8 mouse cellular contexts compared by ENCODE assay signal in the genomic region with DNA sequence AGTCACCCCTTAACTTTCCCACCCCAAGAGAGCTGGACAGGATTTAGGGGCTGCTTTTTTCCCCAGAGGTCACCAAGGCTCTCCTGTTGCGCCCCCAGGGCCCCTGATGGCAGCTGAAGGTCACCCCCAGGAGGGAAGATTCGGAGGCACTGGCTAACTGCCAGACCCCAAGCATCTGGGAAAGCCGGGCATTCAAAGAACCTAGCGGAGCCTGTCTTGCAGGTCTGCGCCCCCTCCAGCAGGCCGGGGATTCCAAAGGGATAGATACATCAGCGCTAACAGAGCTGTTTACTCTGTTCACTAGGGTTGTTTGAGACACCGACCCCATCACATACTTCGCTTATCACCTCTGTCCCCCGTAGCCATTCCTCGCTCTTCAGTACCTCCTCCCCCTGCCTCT.
DNase-seq lines count a peak whose midpoint lies in the region; ATAC-seq lines count a peak whose summit lies in the region.

No protein-coding gene starts in this region.

- H3K4me2 ChIP-seq in lung, embryonic 16.5 days (ENCODE audit: low read depth, low read length), result peak overlapping the region; percentile 49
- H3K4me2 ChIP-seq in kidney, embryonic 15.5 days, result peak overlapping the region; percentile 53

- H3K9ac ChIP-seq in lung, embryonic 16.5 days (ENCODE audit: low read length), result peak overlapping the region; percentile 44
- H3K9ac ChIP-seq in kidney, embryonic 15.5 days, result no peak overlapping the region

- ATAC-seq in lung, embryonic 16.5 days (ENCODE audit: low read depth), result peak; percentile 20; the same call in 1 of the 2 replicates
- ATAC-seq in kidney, embryonic 15.5 days (replicated peaks; ENCODE audit: low FRiP score), result 0 out of 2 replicates have a peak, but pooled peaks have one; percentile 33

- DNase-seq in adrenal gland, adult 2 months, result peak; percentile 19
- no peak for DNase-seq in adrenal gland, adult 8-10 months
- no peak for DNase-seq in lung, postnatal 14 days
- peak; percentile 46 for DNase-seq in ovary, postnatal 36 days (ENCODE audit: low spot score)
- DNase-seq in layer of hippocampus, adult 8-10 months (ENCODE audit: low spot score in 2 of 2), result no peak
- DNase-seq in thymus, postnatal 10 days (ENCODE audit: low spot score in 2 of 2), result no peak

- no peaks in the 10 kb centered on the region for H3K9me3 ChIP-seq in lung, embryonic 16.5 days (ENCODE audit: control insufficient read depth, low read length)
- no peaks in the 10 kb centered on the region for H3K9me3 ChIP-seq in kidney, embryonic 15.5 days (replicated peaks)

- H3K4me3 ChIP-seq in lung, embryonic 16.5 days (ENCODE audit: low read length), result peak overlapping the region; percentile 23
- peak overlapping the region; percentile 19 for H3K4me3 ChIP-seq in kidney, embryonic 15.5 days (replicated peaks)

- no peaks in the 10 kb centered on the region; the same call in 1 of the 2 replicates for H3K4me1 ChIP-seq in lung, embryonic 16.5 days (replicated peaks; ENCODE audit: control insufficient read depth, insufficient read depth, low read length)
- 0 out of 2 replicates have a peak, but pooled peaks cover 2% of the 10 kb centered on the region for H3K4me1 ChIP-seq in kidney, embryonic 15.5 days

- H3K36me3 ChIP-seq in lung, embryonic 16.5 days (ENCODE audit: control insufficient read depth, insufficient read depth, low read length), result no peaks in the 10 kb centered on the region
- H3K36me3 ChIP-seq in kidney, embryonic 15.5 days, result no peaks in the 10 kb centered on the region

- H3K27ac ChIP-seq in lung, embryonic 16.5 days (ENCODE audit: low read length), result no peak overlapping the region
- H3K27ac ChIP-seq in kidney, embryonic 15.5 days, result no peak overlapping the region

- no peaks in the 10 kb centered on the region for H3K27me3 ChIP-seq in lung, embryonic 16.5 days (ENCODE audit: control insufficient read depth, insufficient read depth, low read depth, low read length)
- peaks cover 7% of the 10 kb centered on the region; the same call in 1 of the 2 replicates for H3K27me3 ChIP-seq in kidney, embryonic 15.5 days

- WGBS in lung, embryonic 16.5 days, result 17% methylated on average over 11 of the region's 11 CpGs
- 31% methylated on average over 11 of the region's 11 CpGs for WGBS in kidney, embryonic 15.5 days

Comparison
In these comparisons a context has a peak if more than half of its experiments do, and no peak if none do; other contexts are left out.
1. DNase-seq: peak in adrenal gland, adult 2 months (single experiment) and ovary, postnatal 36 days (single experiment); none in adrenal gland, adult 8-10 months (single experiment), lung, postnatal 14 days (single experiment), layer of hippocampus, adult 8-10 months (0 of 2) and thymus, postnatal 10 days (0 of 2).